Mouse (Mus musculus) intestine, postnatal 0 days (tissue): ENCODE results near the gene Cd151. TPM values are rescaled to one million over a fixed set of nuclear protein-coding genes. Genes with fewer than 3 reads are reported as not detected.
A peak's percentile ranks its signal among the peaks of the same experiment; 100 is the strongest.

Source experiments
- ATAC-seq: fragments of 200-750 bp; cut with Nextera tagmentation; 2 replicates; pipeline ENCODE4 v1.8.0; 2017; ENCODE audit warnings: mild to moderate bottlenecking, moderate TSS enrichment, moderate library complexity
- H3K27ac ChIP-seq: fragments of 300-500 bp; sonication (generic); 2 replicates; pipeline ENCODE4 v1.5.1; 2014; ENCODE audit warnings: mild to moderate bottlenecking, low read depth, low read length, moderate library complexity
- H3K27me3 ChIP-seq: fragments of 300-500 bp; sonication (generic); replicated peaks from 2 replicates; pipeline ENCODE4 v1.6.1; 2014; ENCODE audit warnings: low read length, mixed read lengths; ENCODE audit not compliant: control insufficient read depth, insufficient read depth
- H3K36me3 ChIP-seq: fragments of 300-500 bp; sonication (generic); 2 replicates; pipeline ENCODE4 v1.6.1; 2014; ENCODE audit warnings: mild to moderate bottlenecking, moderate library complexity; ENCODE audit not compliant: control insufficient read depth, insufficient read depth
- H3K4me1 ChIP-seq: fragments of 300-500 bp; sonication (generic); replicated peaks from 2 replicates; pipeline ENCODE4 v1.6.1; 2014; ENCODE audit warnings: antibody characterized with exemption, low read length, mixed read lengths; ENCODE audit not compliant: control insufficient read depth, insufficient read depth
- H3K4me2 ChIP-seq: fragments of 300-500 bp; sonication (generic); replicated peaks from 2 replicates; pipeline ENCODE4 v1.6.1; 2014; ENCODE audit warnings: low read depth, mild to moderate bottlenecking, moderate library complexity
- H3K4me3 ChIP-seq: fragments of 300-500 bp; sonication (generic); 2 replicates; pipeline ENCODE4 v1.5.1; 2014; ENCODE audit warnings: low read depth, low read length
- H3K9ac ChIP-seq: fragments of 300-500 bp; sonication (generic); 2 replicates; pipeline ENCODE4 v1.6.1; 2014; ENCODE audit warnings: mild to moderate bottlenecking, low read depth, low read length
- H3K9me3 ChIP-seq: fragments of 300-500 bp; sonication (generic); 2 replicates; pipeline ENCODE4 v1.6.1; 2016; ENCODE audit warnings: mixed run types; ENCODE audit not compliant: control insufficient read depth
- CTCF ChIP-seq: sonication (generic); IDR thresholded peaks from 2 replicates; pipeline ENCODE4 v1.5.1; 2016; ENCODE audit warnings: low read depth, mild to moderate bottlenecking, control low read depth, antibody characterized with exemption, moderate library complexity
- WGBS: fragments of 180-500 bp; shearing (Covaris S2); extraction: QIAGEN DNeasy Blood & Tissue Kit; methylation state at CpG from one replicate; pipeline ENCODE4 v1.1.7; 2014; 5-methylcytosine and 5-hydroxymethylcytosine counted together
- polyA plus RNA-seq: library from polyadenylated mRNA; unstranded; fragments of >200 nt; fragmentation: Nextera tagmentation; extraction: Ambion mirVana; gene quantifications from 2 replicates; pipeline ENCODE4 v1.2.1, GENCODE M21; 2015

Gene Cd151
- polyA plus RNA-seq, 1 experiment from 2014 or later = 29.3 TPM

GRCm38 (mm10) chr7:141435129-141435855, 31.9 kb upstream of the Cd151 start:
- peak overlapping the region; percentile 40; the same call in 1 of the 2 replicates for H3K9ac ChIP-seq
- no peaks in the 10 kb centered on the region for H3K9me3 ChIP-seq
- H3K36me3 ChIP-seq = peaks cover 57% of the 10 kb centered on the region
- peaks cover 16% of the 10 kb centered on the region for H3K4me1 ChIP-seq
- H3K4me2 ChIP-seq = peak overlapping the region; percentile 78
- H3K27ac ChIP-seq = peak overlapping the region; percentile 78
- no peaks in the 10 kb centered on the region for H3K27me3 ChIP-seq
- no peak for TF ChIP-seq CTCF
- 2% methylated on average over 17 of the region's 17 CpGs for WGBS
- H3K4me3 ChIP-seq = peak overlapping the region; percentile 43
- peak; percentile 16; the same call in 1 of the 2 replicates for ATAC-seq

- Histone ChIP-seq H3K4me3 (no peak overlapping the region), H3K36me3 (peaks cover 51% of the 10 kb centered on the region), H3K9ac (0 out of 2 replicates have a peak overlapping the region, but pooled peaks have one; percentile 40), H3K9me3 (no peaks in the 10 kb centered on the region), H3K27me3 (no peaks in the 10 kb centered on the region), H3K4me2 (peak overlapping the region; percentile 90), H3K4me1 (peaks cover 16% of the 10 kb centered on the region), H3K27ac (peak overlapping the region; percentile 78)
- ATAC-seq = peak; percentile 22
- TF ChIP-seq CTCF = no peak
- 56% methylated on average over 9 of the region's 9 CpGs for WGBS
Measured at GRCm38 (mm10) chr7:141435856-141436522, 31.2 kb upstream of the Cd151 start.

GRCm38 (mm10) chr7:141436523-141436892, 30.7 kb upstream of the Cd151 start:
- ATAC-seq = no peak
- no peak for TF ChIP-seq CTCF
- Histone ChIP-seq H3K36me3 (peaks cover 45% of the 10 kb centered on the region), H3K4me1 (peaks cover 16% of the 10 kb centered on the region), H3K27ac (peak overlapping the region; percentile 78), H3K4me3 (peak overlapping the region; percentile 71), H3K9me3 (no peaks in the 10 kb centered on the region), H3K4me2 (peak overlapping the region; percentile 90), H3K9ac (0 out of 2 replicates have a peak overlapping the region, but pooled peaks have one; percentile 56), H3K27me3 (no peaks in the 10 kb centered on the region)
- WGBS = 45% methylated on average over 2 of the region's 2 CpGs

GRCm38 (mm10) chr7:141437178-141438120, 29.7 kb upstream of the Cd151 start, which contains the start of gene Slc25a22:
Gene Slc25a22, minus strand, starts transcription at chr7:141437892.
- Histone ChIP-seq H3K4me1 (peaks cover 16% of the 10 kb centered on the region), H3K4me2 (peak within 1 kb of the TSS; percentile 90), H3K27ac (peak within 1 kb of the TSS; percentile 78), H3K27me3 (no peaks in the 10 kb centered on the region), H3K36me3 (peaks cover 36% of the 10 kb centered on the region), H3K4me3 (peak within 1 kb of the TSS; percentile 71), H3K9ac (peak within 1 kb of the TSS; percentile 56), H3K9me3 (no peaks in the 10 kb centered on the region)
- WGBS = 6% methylated on average over 53 of the region's 53 CpGs
- peak; percentile 87 for TF ChIP-seq CTCF
- ATAC-seq = peak; percentile 72

GRCm38 (mm10) chr7:141438201-141438968, 28.8 kb upstream of the Cd151 start:
- H3K4me3 ChIP-seq = no peak overlapping the region
- H3K27ac ChIP-seq = no peak overlapping the region
- no peak for TF ChIP-seq CTCF
- ATAC-seq = no peak
- H3K9ac ChIP-seq = no peak overlapping the region
- H3K27me3 ChIP-seq = no peaks in the 10 kb centered on the region
- WGBS = 90% methylated on average over 12 of the region's 12 CpGs
- H3K4me2 ChIP-seq = no peak overlapping the region
- no peaks in the 10 kb centered on the region for H3K9me3 ChIP-seq
- H3K36me3 ChIP-seq = peaks cover 27% of the 10 kb centered on the region
- peaks cover 16% of the 10 kb centered on the region for H3K4me1 ChIP-seq
